Mouse (Mus musculus): ENCODE measurements at regions not wholly inside any gene's neighbourhood (a gene's known extent, or its start where the extent isn't known, plus 50 kb on each side); places are given as distances from the start of the nearest gene placed in this dataset.
A peak's percentile ranks its signal among the peaks of the same experiment; 100 is the strongest.

DNA sequence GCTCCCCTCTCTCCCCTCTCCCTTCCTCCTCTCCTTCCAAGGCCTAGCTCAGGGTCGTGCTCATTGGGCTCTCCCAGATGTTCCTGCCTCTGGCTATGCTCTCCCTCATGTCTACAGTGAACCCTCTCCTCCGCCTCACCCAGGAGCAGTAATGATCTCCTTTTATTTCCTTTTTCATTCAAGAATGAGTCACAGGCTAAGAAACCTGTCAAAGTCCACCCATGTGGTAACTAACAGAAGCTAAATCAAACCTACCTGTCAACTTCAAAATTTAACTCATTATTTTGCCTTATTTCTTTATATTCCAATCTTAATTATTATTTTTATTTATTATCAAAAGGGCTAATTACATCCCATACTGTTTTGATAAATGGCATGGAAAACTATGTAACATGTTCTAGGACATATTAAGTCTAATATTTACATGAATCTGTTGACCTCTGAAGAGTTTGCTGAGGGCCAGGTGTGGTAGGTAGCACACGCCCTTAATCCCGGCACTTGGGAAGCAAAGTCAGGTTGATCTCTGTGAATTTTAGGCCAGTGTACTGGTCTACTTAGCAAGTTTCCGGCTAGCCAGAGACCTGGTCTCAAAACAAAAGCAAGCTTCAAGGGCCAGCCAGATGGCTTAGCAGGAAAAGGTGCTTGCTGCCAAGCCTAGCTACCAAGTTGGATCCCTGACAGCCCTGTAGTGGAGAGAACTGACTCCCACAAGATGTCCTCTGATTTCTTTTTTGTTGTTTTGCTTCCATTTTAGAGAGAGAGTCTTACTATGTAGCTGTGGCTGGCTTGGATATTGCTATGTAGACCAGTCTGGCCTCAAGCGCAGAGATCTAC, 51.9 kb upstream of the Slc16a1 start:
- 77% methylated on average over 6 of the region's 6 CpGs for WGBS
- no peak for ATAC-seq (ENCODE audit: insufficient number of reproducible peaks, insufficient read depth, low FRiP score, low TSS enrichment)
- H3K4me1 ChIP-seq, result no peaks in the 10 kb centered on the region
- H3K9ac ChIP-seq, result no peak overlapping the region
- no peaks in the 10 kb centered on the region for H3K27me3 ChIP-seq
- H3K4me2 ChIP-seq (replicated peaks), result no peak overlapping the region
- H3K9me3 ChIP-seq, result no peaks in the 10 kb centered on the region
- H3K27ac ChIP-seq, result no peak overlapping the region
- no peaks in the 10 kb centered on the region for H3K36me3 ChIP-seq
- H3K4me3 ChIP-seq, result no peak overlapping the region

GRCm38 (mm10) chr3:104585303-104585702, 53.2 kb upstream of the Slc16a1 start:
- Histone ChIP-seq H3K4me2 (replicated peaks) (no peak overlapping the region), H3K27me3 (no peaks in the 10 kb centered on the region), H3K36me3 (no peaks in the 10 kb centered on the region), H3K9ac (no peak overlapping the region), H3K4me3 (no peak overlapping the region), H3K4me1 (no peaks in the 10 kb centered on the region), H3K9me3 (no peaks in the 10 kb centered on the region), H3K27ac (no peak overlapping the region)
- WGBS, result 50% methylated on average over 6 of the region's 6 CpGs
- no peak for ATAC-seq (ENCODE audit: insufficient number of reproducible peaks, insufficient read depth, low FRiP score, low TSS enrichment)

DNA sequence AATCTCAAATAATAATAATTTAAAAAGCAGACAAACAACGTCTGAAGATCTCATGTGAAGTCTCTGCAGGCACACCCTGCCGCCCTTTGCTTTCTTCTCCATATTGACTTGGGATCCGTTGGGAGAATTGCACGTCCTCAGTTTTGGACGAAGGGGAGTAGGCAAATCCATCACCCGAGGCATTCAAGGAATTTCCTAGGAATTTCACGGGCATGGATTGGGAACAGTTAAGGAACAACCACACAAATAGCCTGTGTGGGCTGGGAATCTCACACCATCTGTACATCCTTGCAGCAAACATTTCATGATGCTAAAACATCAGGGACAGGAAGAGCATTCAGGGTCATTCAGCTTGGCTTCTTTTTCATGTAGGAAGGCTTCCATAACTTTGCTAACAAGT, 55.2 kb upstream of the Slc16a1 start:
- no peak overlapping the region for H3K4me3 ChIP-seq
- H3K27me3 ChIP-seq, result no peaks in the 10 kb centered on the region
- H3K27ac ChIP-seq, result no peak overlapping the region
- WGBS, result 52% methylated on average over 7 of the region's 7 CpGs
- H3K4me2 ChIP-seq (replicated peaks), result no peak overlapping the region
- H3K9ac ChIP-seq, result no peak overlapping the region
- no peak for ATAC-seq (ENCODE audit: insufficient number of reproducible peaks, insufficient read depth, low FRiP score, low TSS enrichment)
- no peaks in the 10 kb centered on the region for H3K4me1 ChIP-seq
- no peaks in the 10 kb centered on the region for H3K36me3 ChIP-seq
- H3K9me3 ChIP-seq, result no peaks in the 10 kb centered on the region

DNA sequence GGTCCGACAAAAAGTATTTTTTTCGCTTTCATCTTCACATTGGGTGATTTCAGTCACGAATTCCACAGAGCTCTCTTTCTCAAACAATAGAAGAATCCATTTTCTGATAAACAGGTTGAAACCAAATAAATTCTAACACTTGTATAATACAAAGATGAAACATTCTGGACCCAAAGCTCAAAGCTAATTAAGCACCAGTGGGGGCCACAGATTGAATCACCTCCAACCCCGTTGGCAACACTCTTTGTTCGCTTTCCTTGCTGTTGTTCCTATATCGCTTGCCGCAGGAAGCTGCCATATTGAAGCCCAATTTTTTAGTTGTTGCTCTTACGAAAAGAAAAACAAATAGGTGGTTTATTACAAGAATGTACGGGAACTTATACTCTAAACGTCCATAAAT, 55.9 kb upstream of the Slc16a1 start:
- H3K36me3 ChIP-seq, result no peaks in the 10 kb centered on the region
- WGBS, result 93% methylated on average over 10 of the region's 10 CpGs
- no peak for ATAC-seq (ENCODE audit: insufficient number of reproducible peaks, insufficient read depth, low FRiP score, low TSS enrichment)
- H3K9me3 ChIP-seq, result no peaks in the 10 kb centered on the region
- no peak overlapping the region for H3K4me3 ChIP-seq
- H3K27me3 ChIP-seq, result no peaks in the 10 kb centered on the region
- no peak overlapping the region for H3K9ac ChIP-seq
- H3K4me1 ChIP-seq, result no peaks in the 10 kb centered on the region
- H3K27ac ChIP-seq, result no peak overlapping the region
- no peak overlapping the region for H3K4me2 ChIP-seq (replicated peaks)

DNA sequence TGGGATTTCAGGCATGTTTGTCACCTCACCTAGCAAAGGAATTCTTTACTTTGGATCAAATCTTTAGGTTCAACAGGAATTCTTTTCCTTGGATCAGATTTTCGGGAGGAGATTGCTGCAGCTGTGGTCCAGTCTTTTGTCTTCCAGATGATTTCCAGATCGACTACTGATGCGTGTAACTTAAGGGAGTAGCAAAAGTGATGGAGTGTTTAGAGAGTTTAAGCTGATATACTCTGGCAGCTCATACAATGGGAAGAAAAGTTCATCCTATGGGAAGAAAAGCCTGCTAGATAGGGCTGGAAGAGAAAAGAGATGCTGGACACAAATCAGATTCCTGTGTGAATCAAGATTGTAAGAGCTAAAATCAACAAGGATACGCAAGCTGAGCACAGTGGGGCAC, 59.3 kb upstream of the Slc16a1 start:
- no peaks in the 10 kb centered on the region for H3K4me1 ChIP-seq
- no peak for ATAC-seq (ENCODE audit: insufficient number of reproducible peaks, insufficient read depth, low FRiP score, low TSS enrichment)
- no peak overlapping the region for H3K4me2 ChIP-seq (replicated peaks)
- H3K36me3 ChIP-seq, result no peaks in the 10 kb centered on the region
- no peaks in the 10 kb centered on the region for H3K27me3 ChIP-seq
- 69% methylated on average over 4 of the region's 4 CpGs for WGBS
- no peak overlapping the region for H3K9ac ChIP-seq
- no peak overlapping the region for H3K27ac ChIP-seq
- no peaks in the 10 kb centered on the region for H3K9me3 ChIP-seq
- H3K4me3 ChIP-seq, result no peak overlapping the region

GRCm38 (mm10) chr3:104578374-104578773, 60.1 kb upstream of the Slc16a1 start:
- Histone ChIP-seq H3K4me2 (replicated peaks) (no peak overlapping the region), H3K9me3 (no peaks in the 10 kb centered on the region), H3K27me3 (no peaks in the 10 kb centered on the region), H3K27ac (no peak overlapping the region), H3K9ac (no peak overlapping the region), H3K4me3 (no peak overlapping the region), H3K4me1 (no peaks in the 10 kb centered on the region), H3K36me3 (no peaks in the 10 kb centered on the region)
- WGBS, result 36% methylated on average over 3 of the region's 3 CpGs
- ATAC-seq (ENCODE audit: insufficient number of reproducible peaks, insufficient read depth, low FRiP score, low TSS enrichment), result no peak

GRCm38 (mm10) chr3:104577228-104577927, 61.1 kb upstream of the Slc16a1 start:
- H3K27me3 ChIP-seq, result no peaks in the 10 kb centered on the region
- no peaks in the 10 kb centered on the region for H3K36me3 ChIP-seq
- H3K4me3 ChIP-seq, result no peak overlapping the region
- H3K9ac ChIP-seq, result no peak overlapping the region
- WGBS, result 53% methylated on average over 5 of the region's 5 CpGs
- no peaks in the 10 kb centered on the region for H3K9me3 ChIP-seq
- H3K27ac ChIP-seq, result no peak overlapping the region
- H3K4me1 ChIP-seq, result no peaks in the 10 kb centered on the region
- no peak for ATAC-seq (ENCODE audit: insufficient number of reproducible peaks, insufficient read depth, low FRiP score, low TSS enrichment)
- H3K4me2 ChIP-seq (replicated peaks), result no peak overlapping the region

GRCm38 (mm10) chr3:104573277-104573940, 61.7 kb upstream of the Lrig2 start:
- 76% methylated on average over 5 of the region's 5 CpGs for WGBS

DNA sequence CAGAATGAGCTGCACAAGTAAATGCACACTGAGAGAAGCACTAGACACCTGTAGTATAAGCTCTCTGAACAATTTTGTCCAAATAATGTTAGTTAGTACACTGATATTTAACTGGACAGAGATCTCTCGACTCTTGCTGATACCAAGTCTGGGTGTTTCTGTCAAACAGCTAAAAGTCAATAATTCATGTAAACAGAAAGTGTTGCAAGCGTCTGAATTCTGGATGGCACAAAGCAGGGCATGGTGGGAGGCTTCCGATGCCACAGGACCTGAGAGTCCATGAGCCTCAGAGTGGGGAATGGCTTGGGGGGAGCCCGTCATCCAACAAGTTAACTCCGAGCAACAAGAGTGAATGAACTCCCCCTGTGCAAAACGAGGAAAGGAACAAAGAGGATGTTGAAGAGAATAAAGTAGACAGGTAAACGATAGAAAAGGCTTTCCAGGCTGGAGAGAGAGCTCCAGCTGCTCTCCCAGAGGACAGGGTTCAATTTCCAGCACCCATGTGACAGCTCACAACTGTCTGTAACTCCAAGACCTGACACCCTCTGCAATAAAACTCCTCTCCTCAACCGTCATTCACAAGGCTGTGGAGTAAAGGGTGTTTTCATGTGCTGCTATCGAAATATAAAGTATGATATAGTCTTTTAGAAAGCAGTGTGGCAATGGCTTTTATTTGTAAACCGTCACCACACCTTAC, 60.4 kb upstream of the Lrig2 start:
- ATAC-seq (ENCODE audit: insufficient number of reproducible peaks, insufficient read depth, low FRiP score, low TSS enrichment), result no peak
- Histone ChIP-seq H3K4me3 (no peak overlapping the region), H3K27me3 (no peaks in the 10 kb centered on the region), H3K9me3 (no peaks in the 10 kb centered on the region), H3K9ac (no peak overlapping the region), H3K4me2 (replicated peaks) (no peak overlapping the region), H3K36me3 (no peaks in the 10 kb centered on the region), H3K4me1 (no peaks in the 10 kb centered on the region), H3K27ac (no peak overlapping the region)
- 79% methylated on average over 10 of the region's 10 CpGs for WGBS

More at GRCm38 (mm10) chr3:104573277-104573940, 61.7 kb upstream of the Lrig2 start:
- no peaks in the 10 kb centered on the region for H3K4me1 ChIP-seq
- no peak overlapping the region for H3K27ac ChIP-seq
- no peaks in the 10 kb centered on the region for H3K27me3 ChIP-seq
- ATAC-seq (ENCODE audit: insufficient number of reproducible peaks, insufficient read depth, low FRiP score, low TSS enrichment), result no peak
- H3K9me3 ChIP-seq, result no peaks in the 10 kb centered on the region
- H3K4me3 ChIP-seq, result no peak overlapping the region
- H3K9ac ChIP-seq, result no peak overlapping the region
- H3K36me3 ChIP-seq, result no peaks in the 10 kb centered on the region
- H3K4me2 ChIP-seq (replicated peaks), result no peak overlapping the region

DNA sequence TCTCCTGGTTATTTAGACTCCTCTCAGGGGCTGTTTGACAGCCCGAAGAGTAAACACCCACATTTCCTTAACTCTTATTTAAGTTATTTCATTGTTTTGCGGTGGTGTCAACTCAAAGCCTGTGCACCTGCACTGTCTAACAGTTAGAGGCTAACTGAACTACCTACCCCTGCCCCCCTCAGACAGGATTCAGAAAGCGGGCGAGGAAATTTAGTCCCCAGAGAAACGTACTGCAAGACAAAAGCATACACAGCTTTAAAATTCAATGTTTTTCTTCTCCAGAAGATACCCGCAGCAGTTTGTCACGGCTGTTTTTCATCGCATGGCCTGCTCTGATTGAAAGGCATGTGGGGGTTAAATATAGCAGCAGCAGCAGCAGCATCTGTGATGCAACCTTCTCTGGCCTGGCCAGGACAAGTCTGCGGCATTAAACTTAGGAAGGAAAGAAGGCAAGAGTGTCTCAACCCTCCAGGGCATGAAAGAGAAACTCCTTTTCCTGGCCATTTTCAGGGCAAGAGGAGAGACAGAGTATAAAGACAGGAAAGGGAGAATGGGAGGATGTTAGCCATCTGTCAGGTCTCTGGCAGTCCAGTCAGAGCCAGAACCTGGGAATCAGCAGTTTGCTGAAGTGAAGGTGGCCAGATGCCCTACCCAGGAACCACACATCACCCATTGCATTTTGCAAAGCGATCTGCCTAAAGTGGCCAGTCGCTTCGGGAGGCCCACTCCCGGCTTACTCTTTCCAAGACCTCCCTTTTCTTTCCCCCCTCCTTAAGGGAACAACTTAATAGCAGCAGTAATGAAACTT, 53.9 kb upstream of the Lrig2 start:
- H3K27ac ChIP-seq, result no peak overlapping the region
- no peaks in the 10 kb centered on the region for H3K9me3 ChIP-seq
- no peaks in the 10 kb centered on the region for H3K36me3 ChIP-seq
- peaks cover 15% of the 10 kb centered on the region for H3K4me1 ChIP-seq
- H3K4me3 ChIP-seq, result no peak overlapping the region
- no peak overlapping the region for H3K9ac ChIP-seq
- ATAC-seq (ENCODE audit: insufficient number of reproducible peaks, insufficient read depth, low FRiP score, low TSS enrichment), result no peak
- H3K4me2 ChIP-seq (replicated peaks), result peak overlapping the region; percentile 19
- 0 out of 2 replicates have a peak, but pooled peaks cover 2% of the 10 kb centered on the region for H3K27me3 ChIP-seq
- 27% methylated on average over 13 of the region's 13 CpGs for WGBS

DNA sequence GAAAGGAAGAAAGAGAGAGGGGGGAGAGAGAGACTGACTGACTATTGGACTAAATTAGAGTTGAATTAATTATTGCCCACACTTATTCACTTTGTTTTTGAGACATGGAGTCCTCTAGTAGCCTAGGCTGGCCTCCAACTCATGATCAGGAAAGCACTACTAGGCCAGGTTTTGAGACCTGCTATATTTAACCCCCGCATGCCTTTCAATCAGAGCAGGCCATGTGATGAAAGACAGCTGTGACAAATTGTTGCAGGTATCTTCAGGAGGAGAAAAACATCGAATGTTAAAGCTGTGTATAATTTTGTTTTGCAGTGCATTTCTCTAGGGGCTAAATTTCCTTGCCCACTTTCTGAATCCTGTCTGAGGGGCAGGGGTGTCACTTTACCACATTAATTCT, 53.1 kb upstream of the Lrig2 start:
- peaks cover 15% of the 10 kb centered on the region for H3K4me1 ChIP-seq
- no peak overlapping the region for H3K9ac ChIP-seq
- no peaks in the 10 kb centered on the region for H3K36me3 ChIP-seq
- 44% methylated on average over 2 of the region's 2 CpGs for WGBS
- no peak overlapping the region for H3K4me3 ChIP-seq
- no peak for ATAC-seq (ENCODE audit: insufficient number of reproducible peaks, insufficient read depth, low FRiP score, low TSS enrichment)
- H3K9me3 ChIP-seq, result no peaks in the 10 kb centered on the region
- no peak overlapping the region for H3K4me2 ChIP-seq (replicated peaks)
- 0 out of 2 replicates have a peak, but pooled peaks cover 2% of the 10 kb centered on the region for H3K27me3 ChIP-seq
- H3K27ac ChIP-seq, result no peak overlapping the region
